Mouse (Mus musculus) liver, embryonic 14.5 days (tissue): ENCODE measurements around the gene Vmn1r46.
"Not testable (repeated sequence)": the region's sequence is repeated elsewhere in the genome, so short reads cannot be mapped to it uniquely, and the experiment has no call there.

Source experiments
- CTCF ChIP-seq: IDR thresholded peaks from 2 replicates; pipeline ENCODE4 v1.5.1; 2016; ENCODE audit warnings: antibody characterized with exemption, low read depth, control low read depth
- EP300 ChIP-seq: IDR thresholded peaks from 2 replicates; pipeline ENCODE4 v1.6.1; 2016; ENCODE audit warnings: antibody characterized with exemption, low read depth

- not testable (repeated sequence) for TF ChIP-seq CTCF, EP300
Observed at GRCm38 (mm10) chr6:90015847-90016246, 46.7 kb downstream of the Vmn1r46 start, which contains the start of gene Vmn1r47.
